Mouse (Mus musculus) embryonic facial prominence, embryonic 13.5 days (tissue): Measurements from ENCODE around the gene Fam178b. TPM values are rescaled to one million over a fixed set of nuclear protein-coding genes. Genes with fewer than 3 reads are reported as not detected.
A peak's percentile ranks its signal among the peaks of the same experiment; 100 is the strongest.
"Not testable (repeated sequence)": the region's sequence is repeated elsewhere in the genome, so short reads cannot be mapped to it uniquely, and the experiment has no call there.

Experiments
- ATAC-seq: fragments of 200-750 bp; cut with Nextera tagmentation; 2 replicates; pipeline ENCODE4 v1.8.0; 2017; ENCODE audit warnings: low read depth; ENCODE audit not compliant: insufficient number of reproducible peaks, insufficient read depth, low FRiP score, low TSS enrichment
- H3K27ac ChIP-seq: fragments of 300-500 bp; sonication (generic); 2 replicates; pipeline ENCODE4 v1.5.1; 2015; ENCODE audit warnings: moderate library complexity, mild to moderate bottlenecking, inconsistent platforms
- H3K27me3 ChIP-seq: fragments of 300-500 bp; sonication (generic); 2 replicates; pipeline ENCODE4 v1.6.1; 2015; ENCODE audit warnings: mild to moderate bottlenecking, inconsistent platforms
- H3K36me3 ChIP-seq: fragments of 300-500 bp; sonication (generic); 2 replicates; pipeline ENCODE4 v1.6.1; 2015; ENCODE audit warnings: mild to moderate bottlenecking, inconsistent platforms
- H3K4me1 ChIP-seq: fragments of 300-500 bp; sonication (generic); 2 replicates; pipeline ENCODE4 v1.6.1; 2015; ENCODE audit warnings: inconsistent platforms
- H3K4me2 ChIP-seq: fragments of 300-500 bp; sonication (generic); 2 replicates; pipeline ENCODE4 v1.6.1; 2015; ENCODE audit warnings: moderate library complexity, mild to moderate bottlenecking, inconsistent platforms
- H3K4me3 ChIP-seq: fragments of 300-500 bp; sonication (generic); 2 replicates; pipeline ENCODE4 v1.5.1; 2015; ENCODE audit warnings: mild to moderate bottlenecking, inconsistent platforms
- H3K9ac ChIP-seq: fragments of 300-500 bp; sonication (generic); 2 replicates; pipeline ENCODE4 v1.6.1; 2015; ENCODE audit warnings: mild to moderate bottlenecking, inconsistent platforms
- H3K9me3 ChIP-seq: fragments of 300-500 bp; sonication (generic); 2 replicates; pipeline ENCODE4 v1.6.1; 2016; ENCODE audit warnings: inconsistent platforms
- WGBS: fragments of 180-500 bp; shearing (Covaris S2); methylation state at CpG from one replicate; pipeline ENCODE4 v1.1.7; 2015; ENCODE audit warnings: mixed read lengths; 5-methylcytosine and 5-hydroxymethylcytosine counted together
- polyA plus RNA-seq: library from polyadenylated mRNA; unstranded; fragments of >200 nt; fragmentation: Nextera tagmentation; extraction: Ambion mirVana; gene quantifications from 2 replicates; pipeline ENCODE4 v1.2.1, GENCODE M21; 2015

The Fam178b gene
- polyA plus RNA-seq, 1 experiment from 2014 or later: 0.81 TPM

GRCm38 (mm10) chr1:36643957-36644614 is 38.9 kb downstream of the Fam178b start:
- Histone ChIP-seq H3K36me3 (no peaks in the 10 kb centered on the region), H3K4me1 (no peaks in the 10 kb centered on the region), H3K9ac (0 out of 2 replicates have a peak overlapping the region, but pooled peaks have one; percentile 3), H3K4me3 (no peak overlapping the region), H3K27ac (no peak overlapping the region), H3K27me3 (no peaks in the 10 kb centered on the region), H3K9me3 (no peaks in the 10 kb centered on the region), H3K4me2 (no peak overlapping the region)
- 86% methylated on average over 7 of the region's 7 CpGs for WGBS
- ATAC-seq: no peak

GRCm38 (mm10) chr1:36635826-36636485 is 47.0 kb downstream of the Fam178b start:
- Histone ChIP-seq H3K4me3 (no peak overlapping the region), H3K9me3 (no peaks in the 10 kb centered on the region), H3K4me1 (peaks cover 22% of the 10 kb centered on the region), H3K36me3 (no peaks in the 10 kb centered on the region), H3K9ac (no peak overlapping the region), H3K4me2 (no peak overlapping the region), H3K27me3 (no peaks in the 10 kb centered on the region), H3K27ac (no peak overlapping the region)
- WGBS: 61% methylated on average over 2 of the region's 2 CpGs
- no peak for ATAC-seq

- WGBS: 12% methylated on average over 5 of the region's 5 CpGs
- Histone ChIP-seq H3K27me3 (no peaks in the 10 kb centered on the region), H3K9ac (no peak overlapping the region), H3K27ac (no peak overlapping the region), H3K4me2 (no peak overlapping the region), H3K4me1 (peaks cover 22% of the 10 kb centered on the region), H3K36me3 (no peaks in the 10 kb centered on the region), H3K4me3 (no peak overlapping the region), H3K9me3 (no peaks in the 10 kb centered on the region)
- ATAC-seq: peak; percentile 63; the same call in 1 of the 2 replicates
Observed at GRCm38 (mm10) chr1:36634940-36635339, 48.0 kb downstream of the Fam178b start.

- no peaks in the 10 kb centered on the region for H3K9me3 ChIP-seq
Observed at GRCm38 (mm10) chr1:36633920-36634319, 49.1 kb downstream of the Fam178b start.

GRCm38 (mm10) chr1:36632846-36633245 is 50.1 kb downstream of the Fam178b start:
- Histone ChIP-seq H3K36me3 (no peaks in the 10 kb centered on the region), H3K4me3 (no peak overlapping the region), H3K27me3 (no peaks in the 10 kb centered on the region), H3K4me2 (no peak overlapping the region), H3K9ac (no peak overlapping the region), H3K4me1 (peaks cover 22% of the 10 kb centered on the region), H3K9me3 (no peaks in the 10 kb centered on the region), H3K27ac (no peak overlapping the region)
- ATAC-seq: no peak
- 75% methylated on average over 1 of the region's 1 CpGs for WGBS

More at GRCm38 (mm10) chr1:36633920-36634319, 49.1 kb downstream of the Fam178b start:
- peaks cover 22% of the 10 kb centered on the region for H3K4me1 ChIP-seq
- ATAC-seq: no peak
- no peak overlapping the region for H3K4me2 ChIP-seq
- H3K36me3 ChIP-seq: no peaks in the 10 kb centered on the region
- WGBS: 43% methylated on average over 5 of the region's 5 CpGs
- no peak overlapping the region for H3K9ac ChIP-seq
- H3K27ac ChIP-seq: no peak overlapping the region
- no peaks in the 10 kb centered on the region for H3K27me3 ChIP-seq
- H3K4me3 ChIP-seq: no peak overlapping the region

GRCm38 (mm10) chr1:36632090-36632489 is 50.9 kb downstream of the Fam178b start:
- H3K27me3 ChIP-seq: no peaks in the 10 kb centered on the region
- WGBS: 84% methylated on average over 4 of the region's 4 CpGs

GRCm38 (mm10) chr1:36631391-36631790 is 51.6 kb downstream of the Fam178b start:
- no peaks in the 10 kb centered on the region for H3K36me3 ChIP-seq
- no peaks in the 10 kb centered on the region for H3K9me3 ChIP-seq
- 17% methylated on average over 4 of the region's 4 CpGs for WGBS
- H3K4me1 ChIP-seq: peaks cover 13% of the 10 kb centered on the region
- no peak overlapping the region for H3K4me2 ChIP-seq
- H3K4me3 ChIP-seq: no peak overlapping the region
- H3K9ac ChIP-seq: no peak overlapping the region
- no peak for ATAC-seq
- no peak overlapping the region for H3K27ac ChIP-seq
- no peaks in the 10 kb centered on the region for H3K27me3 ChIP-seq

More at GRCm38 (mm10) chr1:36632090-36632489, 50.9 kb downstream of the Fam178b start:
- H3K4me3 ChIP-seq: no peak overlapping the region
- H3K4me2 ChIP-seq: no peak overlapping the region
- H3K9me3 ChIP-seq: no peaks in the 10 kb centered on the region
- ATAC-seq: no peak
- no peak overlapping the region for H3K9ac ChIP-seq
- no peaks in the 10 kb centered on the region for H3K36me3 ChIP-seq
- peaks cover 20% of the 10 kb centered on the region for H3K4me1 ChIP-seq
- H3K27ac ChIP-seq: no peak overlapping the region

- Histone ChIP-seq H3K9me3 (no peaks in the 10 kb centered on the region), H3K4me3 (no peak overlapping the region), H3K9ac (no peak overlapping the region), H3K27me3 (no peaks in the 10 kb centered on the region), H3K4me2 (no peak overlapping the region), H3K36me3 (no peaks in the 10 kb centered on the region), H3K27ac (no peak overlapping the region), H3K4me1 (peaks cover 12% of the 10 kb centered on the region)
- no peak for ATAC-seq
- WGBS: 52% methylated on average over 3 of the region's 3 CpGs
Observed at GRCm38 (mm10) chr1:36630053-36630739, 52.8 kb downstream of the Fam178b start.

- H3K4me2 ChIP-seq: no peak overlapping the region
- ATAC-seq: no peak
- H3K9ac ChIP-seq: no peak overlapping the region
- no peaks in the 10 kb centered on the region for H3K9me3 ChIP-seq
- H3K27me3 ChIP-seq: no peaks in the 10 kb centered on the region
- no peaks in the 10 kb centered on the region for H3K4me1 ChIP-seq
- 34% methylated on average over 8 of the region's 8 CpGs for whole genome bisulfite sequencing
- H3K36me3 ChIP-seq: no peaks in the 10 kb centered on the region
- H3K4me3 ChIP-seq: no peak overlapping the region
- no peak overlapping the region for H3K27ac ChIP-seq
Observed at GRCm38 (mm10) chr1:36628585-36628984, 54.4 kb downstream of the Fam178b start.

GRCm38 (mm10) chr1:36625442-36625841 is 57.5 kb downstream of the Fam178b start:
- WGBS: 80% methylated on average over 5 of the region's 5 CpGs
- H3K4me3 ChIP-seq: no peak overlapping the region
- H3K4me1 ChIP-seq: no peaks in the 10 kb centered on the region
- no peaks in the 10 kb centered on the region for H3K27me3 ChIP-seq
- H3K9me3 ChIP-seq: no peaks in the 10 kb centered on the region
- H3K36me3 ChIP-seq: no peaks in the 10 kb centered on the region
- no peak for ATAC-seq
- H3K27ac ChIP-seq: no peak overlapping the region
- H3K4me2 ChIP-seq: no peak overlapping the region
- H3K9ac ChIP-seq: no peak overlapping the region

GRCm38 (mm10) chr1:36615958-36616357 is 67.0 kb downstream of the Fam178b start:
- 86% methylated on average over 5 of the region's 5 CpGs for WGBS
- H3K36me3 ChIP-seq, H3K4me3 ChIP-seq, H3K27ac ChIP-seq, H3K4me2 ChIP-seq, H3K9me3 ChIP-seq, ATAC-seq, H3K27me3 ChIP-seq, H3K9ac ChIP-seq: not testable (repeated sequence)
- H3K4me1 ChIP-seq: peaks cover 17% of the 10 kb centered on the region

GRCm38 (mm10) chr1:36615188-36615587 is 67.8 kb downstream of the Fam178b start:
- H3K36me3 ChIP-seq: no peaks in the 10 kb centered on the region
- H3K27me3 ChIP-seq: no peaks in the 10 kb centered on the region
- no peak overlapping the region for H3K27ac ChIP-seq
- peaks cover 17% of the 10 kb centered on the region for H3K4me1 ChIP-seq
- no peak overlapping the region for H3K4me2 ChIP-seq
- WGBS: 75% methylated on average over 8 of the region's 8 CpGs
- H3K9ac ChIP-seq: no peak overlapping the region
- H3K9me3 ChIP-seq: no peaks in the 10 kb centered on the region
- no peak for ATAC-seq
- no peak overlapping the region for H3K4me3 ChIP-seq
